Mouse (Mus musculus) yolk sac, embryonic 10.5 days (tissue): ENCODE measurements around the gene Hsf4.
A peak's percentile ranks its signal among the peaks of the same experiment; 100 is the strongest.

Source experiments
- DNase-seq: peaks from one replicate; pipeline ENCODE4 v3.0.0-alpha.2; 2017; ENCODE audit warnings: low spot score

Hsf4 gene

DNA sequence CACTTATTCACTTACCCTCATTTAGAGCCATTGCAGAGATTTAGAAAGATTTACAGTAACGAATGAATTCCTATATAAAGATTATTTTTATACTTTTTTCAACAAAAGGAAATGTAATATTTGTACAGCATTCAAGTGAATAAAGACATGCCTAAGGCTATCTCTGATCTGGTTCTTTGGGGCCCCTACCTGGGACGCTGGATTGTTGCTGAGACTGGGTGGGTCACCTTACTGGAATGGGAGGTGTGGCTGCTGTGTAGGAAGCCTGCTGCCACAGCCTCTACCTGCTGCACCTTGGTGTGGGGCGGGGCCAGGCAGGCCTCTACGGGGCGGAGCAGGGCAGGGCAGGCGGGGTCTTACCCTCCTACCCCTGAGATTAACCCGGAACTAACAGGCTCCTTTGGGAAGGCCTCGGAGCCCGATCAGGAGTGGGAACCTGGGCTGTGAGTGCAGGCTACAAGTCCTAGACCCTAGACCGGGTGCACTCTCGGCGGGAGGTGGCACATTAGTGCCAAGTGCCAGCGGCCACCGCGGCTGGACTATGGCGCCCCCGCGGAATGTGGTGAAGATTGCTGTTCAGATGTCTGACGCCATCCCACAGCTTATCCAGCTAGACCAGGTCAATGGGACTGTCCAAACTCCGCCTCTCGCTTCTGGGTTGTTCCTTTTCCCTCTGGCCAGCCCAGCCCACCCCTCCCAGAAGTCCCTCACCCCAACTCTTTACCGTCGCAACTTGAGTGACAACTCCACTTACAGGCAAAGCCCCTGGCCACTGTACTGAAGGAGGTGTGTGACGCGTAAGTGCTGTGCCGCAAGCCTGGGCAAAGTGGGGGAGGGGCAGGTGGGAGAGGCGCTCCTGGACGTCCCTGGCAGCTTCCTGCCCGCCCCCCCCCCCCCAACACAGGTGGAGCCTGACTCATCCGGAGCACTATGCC, 35.9 kb downstream of the Hsf4 start, which contains the start of gene Elmo3:
Gene Elmo3, plus strand, starts transcription at position 391 of the 935 bp plus-strand sequence.
- DNase-seq: peak; percentile 89

DNA sequence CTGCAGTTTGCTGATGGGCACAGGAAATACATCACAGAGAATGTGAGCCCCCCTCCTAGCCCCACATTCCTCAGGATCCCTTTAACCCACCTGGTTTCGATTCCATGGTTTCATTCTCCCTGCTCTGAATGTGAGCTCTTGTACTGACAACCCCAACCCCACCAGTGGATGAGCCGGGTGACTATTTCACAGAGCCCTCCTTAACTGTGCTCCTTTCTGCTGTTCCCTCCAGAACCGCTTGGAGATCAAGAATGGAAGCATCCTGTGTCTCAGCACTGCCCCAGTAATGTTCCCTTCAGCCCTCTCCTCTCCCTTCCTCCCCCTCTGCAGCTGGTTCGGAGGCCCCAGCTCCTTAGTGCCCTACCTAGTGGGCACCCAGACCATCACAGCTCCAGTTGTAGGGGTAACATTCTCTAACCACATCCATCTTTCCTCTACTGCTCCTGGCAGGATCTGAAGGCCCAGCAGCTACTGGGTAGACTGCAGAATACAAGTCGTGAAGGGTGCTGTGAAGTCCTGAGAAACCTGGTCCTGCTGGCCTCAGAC, 36.6 kb downstream of the Hsf4 start:
- no peak for DNase-seq

DNA sequence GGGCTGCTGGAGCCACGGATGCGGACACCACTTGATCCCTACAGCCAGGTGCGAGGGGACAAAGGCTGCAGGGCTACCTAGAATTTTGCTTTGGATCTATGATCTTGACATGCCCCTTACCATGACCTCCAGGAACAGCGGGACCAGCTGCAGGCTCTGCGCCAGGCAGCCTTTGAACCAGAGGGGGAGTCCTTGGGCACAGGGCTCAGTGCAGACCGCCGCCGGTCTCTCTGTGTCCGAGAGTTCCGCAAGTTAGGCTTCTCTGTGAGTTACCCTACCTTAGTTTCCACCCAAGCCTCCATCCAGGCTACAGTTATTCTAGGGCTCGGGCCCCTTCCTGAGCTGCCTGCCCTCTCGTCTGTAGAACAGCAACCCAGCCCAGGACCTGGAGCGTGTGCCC, 38.1 kb downstream of the Hsf4 start:
- no peak for DNase-seq

DNA sequence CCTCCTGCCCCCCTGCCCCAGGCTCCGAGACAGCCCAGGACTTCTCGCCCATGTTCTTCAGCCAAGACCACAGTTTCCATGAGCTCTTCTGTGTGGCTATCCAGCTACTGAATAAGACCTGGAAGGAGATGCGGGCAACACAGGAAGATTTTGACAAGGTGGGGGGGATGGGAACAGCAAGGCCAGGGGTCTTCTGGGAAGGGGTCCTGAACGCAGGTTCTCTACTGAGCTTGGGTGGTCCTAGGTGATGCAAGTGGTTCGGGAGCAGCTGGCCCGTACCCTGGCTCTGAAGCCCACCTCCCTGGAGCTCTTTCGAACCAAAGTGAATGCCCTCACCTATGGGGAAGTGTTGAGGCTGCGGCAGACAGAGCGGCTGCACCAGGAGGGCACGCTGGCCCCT, 38.8 kb downstream of the Hsf4 start:
- no peak for DNase-seq

DNA sequence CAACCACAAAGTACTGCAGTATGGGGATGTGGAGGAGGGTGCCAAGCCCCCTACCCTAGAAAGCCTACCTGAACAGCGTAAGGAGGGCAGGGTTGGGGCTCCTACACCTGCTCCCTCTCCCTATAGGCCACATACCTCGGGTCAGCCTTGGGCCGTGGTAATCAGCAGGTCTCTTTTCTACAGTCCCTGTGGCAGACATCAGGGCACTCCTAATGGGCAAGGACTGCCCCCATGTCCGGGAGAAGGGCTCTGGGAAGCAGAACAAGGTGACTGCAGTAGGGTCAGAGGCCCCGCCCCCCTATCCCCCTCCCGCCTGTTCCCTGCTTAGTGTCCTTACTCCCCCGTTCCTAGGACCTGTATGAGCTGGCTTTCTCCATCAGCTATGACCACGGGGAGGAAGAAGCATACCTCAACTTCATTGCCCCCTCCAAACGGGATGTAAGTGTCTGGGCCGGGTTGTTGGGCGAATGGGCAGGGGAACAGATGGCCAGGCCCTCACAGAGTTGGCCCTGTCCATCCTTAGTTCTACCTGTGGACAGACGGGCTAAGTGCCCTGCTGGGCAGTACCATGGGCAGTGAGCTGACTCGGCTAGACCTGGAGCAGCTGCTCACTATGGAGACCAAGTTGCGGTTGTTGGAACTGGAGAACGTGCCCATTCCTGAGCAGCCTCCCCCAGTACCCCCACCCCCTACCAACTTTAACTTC, 39.7 kb downstream of the Hsf4 start:
- no peak for DNase-seq

GRCm38 (mm10) chr8:105310118-105310517, 40.5 kb downstream of the Hsf4 start:
- no peak for DNase-seq

GRCm38 (mm10) chr8:105311718-105312117, 42.1 kb downstream of the Hsf4 start:
- no peak for DNase-seq

DNA sequence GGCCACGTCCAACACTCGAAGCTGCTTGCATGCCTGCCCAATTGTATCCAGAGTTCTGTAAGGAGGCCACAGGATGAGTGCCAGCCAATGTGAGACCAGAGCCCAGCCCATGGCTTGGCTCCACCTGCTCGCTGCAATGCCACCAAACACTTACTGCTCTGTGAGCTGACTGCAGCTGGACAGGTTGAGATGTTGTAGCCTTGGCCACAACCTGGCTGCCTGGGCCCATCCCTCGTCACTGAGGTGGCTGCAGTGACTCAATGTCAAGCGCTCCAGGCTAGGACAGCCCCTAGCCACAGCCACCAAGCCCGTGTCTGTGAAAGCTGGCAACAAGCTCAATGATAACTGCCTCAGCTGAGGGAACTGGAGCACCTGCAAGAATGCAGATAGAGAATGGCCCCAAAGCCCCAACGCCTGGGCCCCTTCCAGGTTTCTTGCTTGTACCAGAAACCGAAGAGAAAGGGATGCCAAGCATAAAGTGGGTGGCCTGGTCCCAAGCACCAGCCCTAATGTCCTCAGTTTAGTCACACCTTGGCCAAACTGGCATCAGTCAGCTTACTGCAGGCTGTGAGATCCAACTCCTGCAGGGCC, 43.4 kb downstream of the Hsf4 start:
- no peak for DNase-seq

DNA sequence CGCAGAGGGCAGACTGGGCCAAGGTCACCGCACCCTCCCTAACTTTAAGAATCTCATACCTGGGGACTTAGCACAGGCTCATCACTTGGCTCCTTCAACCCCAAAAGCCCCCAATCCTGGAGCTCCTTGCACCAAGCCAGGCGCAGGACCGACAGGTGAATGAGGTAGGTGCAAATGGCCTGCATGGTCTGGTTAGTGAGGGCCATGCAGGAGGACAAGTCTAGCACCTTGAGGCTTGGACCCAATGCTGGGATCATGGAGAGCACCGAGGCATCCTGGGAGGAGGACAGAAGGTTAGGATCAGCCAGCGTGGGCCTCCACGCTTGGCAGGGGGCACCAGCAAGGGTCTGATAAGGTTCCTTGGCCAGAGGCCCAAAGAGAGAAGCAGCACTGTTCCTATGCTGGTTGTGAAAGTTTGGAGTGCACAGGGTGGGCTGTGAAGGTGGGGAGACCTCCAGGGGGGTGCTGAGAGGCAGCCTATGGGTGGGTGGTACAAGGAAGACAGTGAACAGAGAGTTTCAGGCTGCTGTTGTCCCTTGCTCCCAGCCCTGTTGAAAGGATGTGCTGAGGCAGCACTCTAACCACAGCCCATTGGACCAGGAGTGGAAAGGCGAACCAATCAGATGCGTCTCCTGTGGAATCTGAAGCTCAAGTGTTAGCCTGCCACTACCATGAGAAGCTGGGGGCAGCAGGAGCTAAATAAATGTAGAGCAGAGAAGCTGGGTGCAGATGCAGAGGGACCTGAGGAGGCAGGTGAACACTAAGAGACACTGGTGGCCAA, 44.2 kb downstream of the Hsf4 start:
- DNase-seq: no peak

DNA sequence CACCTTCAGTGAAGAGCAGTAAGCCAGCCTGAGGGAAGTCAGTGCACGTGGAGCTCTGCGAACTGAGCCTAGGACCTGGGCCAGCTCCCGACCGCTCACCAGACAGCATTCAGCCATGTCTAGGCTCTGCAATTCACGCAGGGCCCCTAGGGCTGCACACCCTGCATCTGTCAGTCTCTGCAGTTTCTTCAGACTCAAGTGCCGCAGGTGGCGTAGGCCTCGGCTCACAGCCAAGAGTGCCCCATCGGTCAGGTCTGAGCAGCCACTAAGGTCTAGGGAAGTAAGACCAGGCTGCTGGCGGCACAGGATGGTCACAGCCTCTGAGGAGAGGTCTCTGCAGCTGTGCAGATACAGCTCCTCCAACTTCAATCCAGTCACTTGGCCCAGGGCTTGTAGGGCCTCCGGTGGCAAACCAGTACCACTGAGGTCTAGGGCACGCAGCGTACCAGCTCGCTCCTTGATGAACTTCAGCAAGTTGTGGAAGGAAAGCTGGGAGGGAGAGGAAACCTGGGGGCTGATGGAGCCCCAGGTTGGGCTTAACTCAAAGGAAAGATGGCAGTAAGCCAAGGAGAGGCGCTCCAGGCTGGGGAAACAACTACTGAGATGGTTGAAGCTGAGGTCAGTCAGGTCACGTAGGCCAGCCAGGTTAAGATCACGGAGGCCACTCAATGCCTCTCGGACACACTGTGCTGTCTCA, 45.6 kb downstream of the Hsf4 start:
- DNase-seq: no peak

- DNase-seq: no peak
Measured at GRCm38 (mm10) chr8:105317941-105318340, 48.3 kb downstream of the Hsf4 start.

GRCm38 (mm10) chr8:105318662-105319190, 49.1 kb downstream of the Hsf4 start:
- DNase-seq: no peak

GRCm38 (mm10) chr8:105323183-105323582, 53.6 kb downstream of the Hsf4 start:
- no peak for DNase-seq
